Mouse (Mus musculus) kidney, adult 2 months (tissue): ENCODE measurements around the gene Nod1.
A peak's percentile ranks its signal among the peaks of the same experiment; 100 is the strongest.

Experiments used
- CTCF ChIP-seq: fragments of 200-500 bp; conservative IDR thresholded peaks from 2 replicates; pipeline ENCODE4 v1.5.1; 2011; ENCODE audit warnings: low read depth, mild to moderate bottlenecking, control low read depth, low read length, moderate library complexity, mixed read lengths; ENCODE audit not compliant: insufficient read depth, insufficient read length
- POLR2A ChIP-seq: fragments of 200-500 bp; IDR thresholded peaks from one replicate; pipeline ENCODE4 v1.6.1; 2011; ENCODE audit warnings: low read depth, low read length, control low read depth

GRCm38 (mm10) chr6:54917523-54917922 lies 54.9 kb downstream of the Nod1 start:
- no peak for TF ChIP-seq POLR2A
- peak; percentile 88 for TF ChIP-seq CTCF
